Mouse (Mus musculus): ENCODE measurements around the gene Gucy2e.

The Gucy2e gene

DNA sequence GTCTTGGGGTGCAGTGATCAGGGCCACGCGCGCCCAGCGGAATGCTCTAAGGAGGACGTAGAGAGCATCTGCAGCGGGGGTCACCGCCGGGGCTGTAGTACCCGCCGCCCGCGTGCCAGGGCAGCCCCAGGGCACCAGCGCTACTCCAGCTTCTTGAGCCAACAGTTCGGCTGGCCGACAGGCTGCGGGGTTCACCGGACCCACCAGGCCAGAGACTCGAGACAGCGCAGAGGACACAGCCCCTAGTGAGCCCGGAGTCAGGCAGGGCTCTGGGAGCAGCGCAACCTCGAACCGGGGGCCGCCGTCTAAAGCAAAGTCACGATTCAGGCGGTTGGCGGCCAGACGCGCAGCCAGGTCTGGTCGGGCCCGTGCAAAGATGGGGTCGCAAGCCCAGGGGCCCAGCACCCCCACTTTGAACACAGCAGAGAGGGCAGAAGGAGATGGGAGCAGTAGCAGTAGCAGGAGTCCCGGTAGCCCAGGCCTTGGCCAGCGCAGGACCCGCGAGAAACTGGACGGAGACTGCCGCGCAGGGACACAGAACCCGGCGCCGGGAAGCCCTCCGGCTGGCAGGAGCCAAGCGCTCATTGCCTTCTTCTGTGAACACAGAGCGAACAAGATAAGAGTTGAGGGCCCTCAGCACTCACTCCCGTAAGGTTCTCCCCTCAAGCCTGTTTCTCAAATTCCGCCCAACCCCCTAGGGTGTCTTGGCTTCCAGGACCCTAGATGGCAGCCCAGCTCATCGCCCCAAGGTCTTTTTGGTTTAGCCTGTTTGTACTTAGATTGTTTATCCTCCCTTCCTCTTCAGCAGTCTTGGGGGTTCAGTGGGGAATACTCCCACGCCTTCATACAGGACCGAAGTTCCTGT, 543 bp downstream of the Gucy2e start:
- peak; percentile 18 for DNase-seq (ENCODE audit: low spot score)

DNA sequence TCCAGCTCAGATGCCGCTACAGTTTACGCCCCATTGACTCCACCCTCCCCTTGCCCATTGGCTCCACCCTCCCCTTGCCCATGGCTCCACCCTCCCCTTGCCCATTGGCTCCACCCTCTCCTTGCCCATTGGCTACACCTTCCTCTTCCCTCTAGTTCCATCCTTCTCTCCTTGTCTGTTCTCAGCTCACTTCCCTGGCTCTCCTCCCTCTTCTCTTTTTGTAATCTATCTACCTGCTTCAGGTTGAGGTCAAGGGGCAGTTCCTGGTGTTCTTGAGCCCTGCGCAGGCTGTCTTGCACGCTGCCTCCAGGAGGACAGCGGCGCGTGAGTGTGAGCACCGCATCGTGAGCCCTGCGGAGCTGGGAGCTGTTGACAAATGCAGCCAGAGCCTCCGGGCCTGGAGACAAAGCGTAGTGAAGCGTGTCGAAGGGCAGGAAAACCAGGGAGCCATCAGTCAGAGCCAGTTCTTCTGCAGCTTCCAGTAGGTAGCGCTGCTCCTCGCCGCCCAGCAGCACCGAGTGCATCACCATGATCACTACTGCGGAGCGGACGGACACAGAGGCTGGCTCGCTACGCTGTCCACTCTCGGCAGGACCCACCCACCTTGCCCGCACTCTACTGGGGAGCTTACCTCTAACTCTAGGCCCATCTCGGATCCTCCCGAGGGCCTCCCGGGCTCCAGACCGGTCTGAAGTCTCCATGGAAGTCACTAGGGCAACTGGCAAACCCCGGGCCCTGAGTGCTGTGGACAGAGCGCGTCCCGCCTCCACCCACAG, 1.4 kb downstream of the Gucy2e start:
- peak; percentile 85 for DNase-seq (ENCODE audit: low spot score)

DNA sequence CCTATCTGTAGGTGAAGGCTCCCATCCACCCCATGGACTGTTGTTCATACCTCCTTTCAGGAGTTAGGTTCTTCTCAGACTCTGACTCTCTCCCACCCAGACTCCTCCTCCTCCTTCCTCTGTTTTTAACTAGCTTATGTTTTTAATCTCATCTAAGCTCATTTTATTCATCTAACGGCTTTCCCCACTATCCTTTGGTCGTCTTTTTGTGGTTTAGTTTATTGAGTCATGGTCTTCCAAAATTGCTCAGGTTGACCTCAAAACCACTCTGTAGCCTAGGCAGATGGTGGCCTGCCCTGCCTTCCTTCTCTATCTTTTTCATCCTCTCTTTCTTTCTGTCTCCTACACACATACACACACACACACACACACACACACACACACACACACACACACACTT, 3.7 kb downstream of the Gucy2e start:
- no peak for DNase-seq (ENCODE audit: low spot score)

DNA sequence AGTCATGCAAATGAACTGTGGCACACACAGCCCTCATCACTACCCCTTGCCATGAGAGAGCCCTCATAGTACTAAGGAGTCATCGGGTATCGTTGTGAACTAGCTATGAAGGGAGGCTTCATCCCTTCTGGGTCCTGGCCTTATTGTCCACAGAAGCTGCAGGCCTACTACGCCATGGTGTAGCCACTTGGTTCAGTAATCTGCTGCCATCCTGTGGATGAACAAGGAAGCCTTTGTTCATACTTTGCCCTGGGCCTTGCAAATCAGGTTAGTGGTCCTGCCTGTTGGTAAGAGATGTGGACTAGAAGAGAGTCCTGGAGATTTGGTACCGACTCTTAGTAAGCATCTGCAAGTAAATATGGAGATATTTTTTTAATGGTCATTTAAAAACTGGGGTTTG, 6.4 kb downstream of the Gucy2e start:
- DNase-seq (ENCODE audit: low spot score) = no peak

DNA sequence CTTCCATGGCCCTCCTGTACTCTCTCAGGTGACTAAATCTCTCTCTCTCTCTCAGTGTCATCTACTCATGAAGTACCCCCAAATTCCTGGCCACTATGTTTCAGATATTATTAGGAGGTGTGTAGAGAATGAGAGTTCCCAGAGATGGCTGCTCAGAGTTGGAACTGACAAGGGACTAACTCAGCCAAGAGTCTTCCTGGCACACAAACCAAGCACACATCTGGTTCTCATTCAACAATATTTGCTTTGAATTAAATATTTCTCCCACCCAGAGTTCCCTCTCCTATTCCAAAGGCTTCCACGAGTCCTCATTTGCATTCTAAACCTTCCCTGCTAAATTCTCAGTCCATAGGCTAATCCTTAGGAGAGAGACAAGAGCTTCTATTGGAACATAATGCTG, 11.1 kb downstream of the Gucy2e start:
- DNase-seq (ENCODE audit: low spot score) = no peak

DNA sequence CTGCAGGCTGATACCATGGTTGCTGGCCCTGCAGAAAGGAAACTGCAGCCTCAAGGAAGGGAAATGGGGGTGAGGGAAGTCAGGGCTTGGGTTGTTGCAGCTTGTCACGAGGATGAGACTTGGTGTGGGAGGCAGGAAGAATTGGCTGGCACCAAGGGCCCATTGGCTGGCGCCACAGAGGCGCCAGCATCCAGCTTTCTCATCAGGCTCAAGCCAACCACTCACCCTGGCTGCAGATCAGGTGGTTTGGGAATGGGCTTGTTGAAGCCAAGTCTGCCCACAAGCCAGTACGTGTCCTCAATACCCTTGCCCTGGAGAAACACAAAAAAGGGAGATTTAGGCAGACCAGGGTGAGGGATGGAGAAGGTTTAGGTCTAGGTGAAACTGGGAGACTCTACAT, 13.7 kb downstream of the Gucy2e start:
- no peak for DNase-seq (ENCODE audit: low spot score)

DNA sequence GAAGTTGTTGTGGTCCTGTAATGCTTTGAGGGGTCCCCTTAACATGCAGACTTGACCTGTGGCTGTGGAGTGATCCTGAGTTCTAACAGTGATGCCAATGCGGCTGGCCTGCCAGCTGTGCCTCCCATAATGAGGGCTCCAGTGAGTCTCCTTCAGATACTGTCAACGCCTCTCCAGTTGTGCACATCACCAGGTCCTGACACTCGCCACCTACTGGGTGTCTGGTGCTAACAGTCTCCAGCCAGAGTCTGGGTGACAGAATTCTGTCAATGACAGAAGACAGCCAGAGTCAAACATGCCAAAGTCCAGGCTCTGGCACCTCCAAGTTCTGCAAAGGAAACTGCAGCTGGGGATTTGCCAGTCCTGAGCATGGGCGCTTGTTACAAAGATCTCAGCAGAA, 15.8 kb downstream of the Gucy2e start:
- no peak for DNase-seq (ENCODE audit: low spot score)

DNA sequence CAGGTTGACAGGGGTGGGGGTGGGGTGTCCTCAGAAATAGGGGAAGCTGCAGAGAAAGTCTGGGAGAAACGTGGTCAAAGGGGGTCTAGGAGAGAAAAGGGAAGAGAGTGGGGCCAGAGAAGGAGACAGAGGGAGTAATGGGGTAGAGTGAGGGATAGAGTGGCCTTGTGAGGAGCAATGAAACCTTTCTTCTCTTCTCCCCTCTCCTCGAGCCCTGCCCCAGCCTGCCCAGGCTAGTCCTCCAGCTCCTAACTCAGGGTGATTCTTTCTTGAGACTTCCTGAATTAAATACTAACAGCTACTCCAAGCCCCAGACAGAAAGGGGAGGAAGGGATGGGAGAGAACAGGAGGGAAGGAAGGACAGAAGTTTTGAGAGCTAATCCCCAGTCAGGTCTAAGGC, 18.2 kb downstream of the Gucy2e start:
- DNase-seq (ENCODE audit: low spot score) = no peak

DNA sequence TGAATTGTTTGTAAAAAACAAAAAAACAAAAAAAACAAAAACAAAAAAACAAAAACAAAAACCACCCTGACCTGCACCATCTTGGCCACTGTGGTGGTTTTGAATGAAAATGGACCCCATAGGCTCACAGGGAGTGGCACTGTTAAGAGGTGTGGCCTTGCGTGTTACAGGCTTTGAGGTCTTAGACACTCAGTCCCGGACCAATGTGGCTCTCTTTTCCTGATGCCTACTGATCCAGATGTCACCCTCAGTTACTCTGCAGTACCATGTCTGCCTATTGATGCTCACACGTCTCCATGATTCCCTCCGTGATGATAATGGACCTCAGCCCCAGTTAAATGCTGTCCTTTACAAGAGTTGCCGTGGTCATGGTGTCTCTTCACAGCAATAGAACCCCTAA, 19.4 kb downstream of the Gucy2e start:
- DNase-seq (ENCODE audit: low spot score) = no peak

DNA sequence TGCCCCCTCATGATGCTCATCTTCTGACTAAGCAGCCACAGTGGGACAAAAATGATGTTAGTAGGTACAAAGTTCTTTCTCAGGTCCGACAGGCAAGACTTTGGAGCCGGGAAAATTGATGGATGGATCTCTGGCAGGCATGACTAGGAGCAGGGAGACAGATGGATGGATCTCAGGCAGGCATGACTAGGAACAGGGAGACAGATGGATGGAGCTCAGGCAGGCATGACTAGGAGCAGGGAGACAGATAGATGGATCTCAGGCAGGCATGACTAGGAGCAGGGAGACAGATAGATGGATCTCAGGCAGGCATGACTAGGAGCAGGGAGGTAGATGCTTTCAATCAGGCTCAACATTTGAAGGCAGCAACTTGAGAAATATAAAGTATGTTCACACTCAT, 25.4 kb downstream of the Gucy2e start:
- peak; percentile 40 for DNase-seq (ENCODE audit: low spot score)

DNA sequence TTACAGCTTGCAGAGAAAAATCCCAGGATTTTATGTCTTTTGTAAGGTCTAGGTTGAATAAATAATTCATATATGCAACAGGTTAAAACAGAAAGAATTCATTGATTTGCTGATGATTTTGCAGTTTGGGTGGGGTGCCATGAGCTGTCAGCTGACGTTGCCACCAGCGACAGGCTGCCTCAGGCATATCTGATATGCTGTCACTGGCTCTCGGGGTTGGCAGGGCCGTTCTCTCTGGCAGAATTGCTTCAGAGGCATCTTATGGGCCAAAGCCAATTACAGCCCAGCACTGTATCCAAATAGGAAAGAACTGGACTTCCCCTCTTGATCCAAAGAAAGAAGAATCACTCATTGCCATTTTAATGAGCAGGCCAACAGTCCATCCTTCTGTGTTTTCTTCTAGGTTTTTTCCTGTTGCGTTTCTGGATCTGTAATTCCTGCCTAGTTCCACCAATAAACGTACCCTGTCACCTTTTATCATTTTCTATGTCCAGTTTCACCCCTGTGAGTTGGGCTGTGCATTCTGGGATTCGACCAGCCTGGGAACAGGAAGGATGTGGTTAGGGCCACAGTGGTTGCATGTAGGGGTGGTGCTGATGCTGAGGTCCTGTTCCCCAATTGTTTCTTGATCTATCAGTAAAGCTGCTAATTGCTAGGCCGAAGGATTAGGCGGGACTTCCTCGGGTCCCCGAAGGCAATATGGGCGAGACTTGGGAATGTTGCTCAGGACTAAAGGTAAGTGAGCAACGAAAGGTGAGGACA, 34.2 kb downstream of the Gucy2e start:
- no peak for DNase-seq (ENCODE audit: low spot score)

DNA sequence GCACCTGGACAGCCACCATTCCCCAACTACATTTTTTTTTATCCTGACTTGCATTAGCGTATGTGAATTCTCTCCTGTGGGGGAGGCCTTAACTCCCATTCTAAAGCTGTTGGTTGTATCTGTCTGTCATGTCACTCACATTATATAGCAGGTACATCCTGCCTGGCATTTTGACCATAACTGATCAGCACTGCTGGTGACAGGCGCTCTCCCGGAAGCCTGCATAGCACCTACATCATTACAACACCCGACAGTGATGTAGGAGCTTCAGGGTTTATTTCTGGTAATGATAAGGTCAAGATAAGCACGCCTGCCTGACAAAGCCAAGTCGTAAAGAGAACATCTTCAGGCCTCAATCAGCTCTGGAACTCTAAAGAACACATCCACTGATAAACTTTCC, 36.6 kb downstream of the Gucy2e start:
- DNase-seq (ENCODE audit: low spot score) = no peak

DNA sequence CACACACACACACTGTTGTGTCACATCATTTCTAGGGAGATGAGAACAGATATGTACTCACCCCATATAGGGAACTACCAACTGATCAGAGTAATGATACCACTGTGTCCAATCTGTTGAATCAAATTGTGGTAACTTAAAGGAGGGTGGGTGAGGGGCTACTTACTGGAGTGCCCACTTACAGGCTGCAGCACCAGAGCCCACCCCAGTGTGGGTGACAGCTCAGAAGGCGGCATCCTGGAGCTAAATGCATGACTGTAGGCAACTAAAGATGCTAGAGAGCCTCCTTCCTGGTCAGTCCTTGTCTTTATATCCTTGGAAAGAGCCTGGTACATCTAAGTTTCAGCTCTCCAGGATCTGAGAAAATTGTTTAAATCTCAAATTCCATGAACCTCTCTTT, 37.6 kb downstream of the Gucy2e start:
- DNase-seq (ENCODE audit: low spot score) = no peak

DNA sequence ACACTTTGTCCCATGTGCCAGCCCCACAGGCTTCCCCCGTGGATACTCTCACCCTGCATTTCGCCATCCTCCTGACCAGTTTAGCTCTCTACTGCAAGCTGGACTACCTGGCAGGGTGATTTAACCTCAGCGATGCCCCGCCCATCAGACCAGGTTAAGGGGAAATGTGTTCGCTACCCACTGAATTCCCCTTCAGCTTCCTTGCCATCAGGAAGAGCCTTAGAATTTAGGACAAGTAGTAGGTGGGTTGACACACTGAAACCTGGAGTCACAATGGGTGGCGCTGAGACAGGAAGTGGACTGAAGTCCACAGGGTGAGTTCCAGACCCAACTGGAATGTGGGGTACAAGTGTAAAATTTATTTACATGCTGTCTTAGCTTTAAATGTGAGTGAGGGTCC, 39.1 kb downstream of the Gucy2e start, which contains the start of gene Alox8:
Alox8 (minus strand) TSS at position 101 of the 400 bp plus-strand sequence.
- DNase-seq (ENCODE audit: low spot score) = no peak

DNA sequence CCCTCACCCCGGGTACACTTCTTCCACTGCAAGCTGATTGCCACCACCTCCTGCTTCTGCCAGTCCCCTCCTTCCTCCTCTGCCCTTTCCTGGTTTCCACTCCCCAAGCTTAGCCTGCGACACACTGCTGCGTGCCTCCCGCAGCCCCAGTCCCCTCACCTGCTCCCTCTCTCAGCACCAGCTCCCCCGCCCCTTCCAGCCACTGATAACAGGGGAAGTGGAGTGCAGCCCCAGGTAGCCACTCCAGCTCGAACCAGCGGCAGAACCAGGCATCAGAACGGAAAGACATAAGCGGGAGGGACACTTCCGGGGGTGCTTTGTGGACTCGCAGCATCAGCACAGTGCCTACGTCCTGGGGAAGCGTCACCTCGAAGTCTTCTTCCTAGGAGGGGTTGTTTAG, 39.6 kb downstream of the Gucy2e start:
- no peak for DNase-seq (ENCODE audit: low spot score)

DNA sequence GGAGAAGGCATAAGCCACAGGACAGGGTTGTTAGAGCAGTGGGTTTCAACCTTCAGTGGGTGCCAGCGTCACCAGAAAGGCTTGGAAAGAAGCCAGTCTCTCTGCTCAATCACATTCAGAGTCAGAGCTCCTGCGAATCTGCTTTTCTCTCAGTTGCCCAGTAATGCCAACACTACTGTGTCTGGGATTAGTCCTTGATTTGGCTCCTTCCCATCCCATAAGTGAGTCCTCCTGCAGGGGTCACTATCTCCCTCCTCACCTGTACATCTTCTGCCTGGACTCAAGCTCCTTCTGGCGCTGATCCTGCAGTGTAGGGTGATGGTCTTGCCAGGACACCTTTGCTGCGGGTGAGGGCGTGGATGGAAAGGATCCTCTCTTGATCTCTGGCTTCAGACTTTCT, 40.1 kb downstream of the Gucy2e start:
- peak; percentile 41 for DNase-seq (ENCODE audit: low spot score)

DNA sequence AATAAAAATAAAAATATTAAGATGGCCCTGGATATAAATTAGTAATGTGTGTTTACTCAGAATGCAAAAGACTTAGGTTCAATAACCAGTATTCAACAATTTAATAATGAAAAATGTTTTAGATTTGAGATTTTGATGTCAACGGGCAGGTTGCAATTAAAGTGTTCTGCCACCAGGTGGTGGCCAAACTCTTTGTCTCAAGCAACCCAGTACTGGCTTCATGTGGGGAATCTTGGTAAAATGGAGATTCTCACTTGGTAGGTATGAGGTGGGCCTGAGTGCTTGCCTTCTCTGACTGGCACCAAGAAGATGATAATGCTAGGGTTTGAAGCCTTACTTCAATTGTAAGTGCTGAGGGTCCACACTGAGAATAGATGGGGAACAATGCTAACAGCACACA, 44.0 kb downstream of the Gucy2e start:
- peak; percentile 67 for DNase-seq (ENCODE audit: low spot score)

DNA sequence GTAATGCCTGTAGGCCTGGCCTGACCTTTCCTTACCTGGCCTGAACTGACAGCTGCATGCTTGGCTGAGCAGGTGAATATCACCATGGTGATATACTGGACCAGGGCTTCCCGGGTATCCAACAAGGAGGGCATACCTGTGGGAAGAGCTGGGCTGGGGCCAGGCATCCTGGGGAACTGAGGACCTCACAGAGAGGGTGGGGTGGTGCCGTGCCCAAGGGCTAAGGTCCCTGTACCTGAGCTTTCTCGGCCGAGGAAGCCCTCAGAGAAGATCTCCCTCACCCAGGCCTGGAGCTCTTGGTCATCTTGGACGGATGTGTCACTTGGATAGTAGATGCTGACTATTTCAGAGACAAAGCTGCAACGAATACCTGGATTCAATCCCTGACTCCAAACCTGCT, 50.9 kb downstream of the Gucy2e start:
- DNase-seq (ENCODE audit: low spot score) = no peak

DNA sequence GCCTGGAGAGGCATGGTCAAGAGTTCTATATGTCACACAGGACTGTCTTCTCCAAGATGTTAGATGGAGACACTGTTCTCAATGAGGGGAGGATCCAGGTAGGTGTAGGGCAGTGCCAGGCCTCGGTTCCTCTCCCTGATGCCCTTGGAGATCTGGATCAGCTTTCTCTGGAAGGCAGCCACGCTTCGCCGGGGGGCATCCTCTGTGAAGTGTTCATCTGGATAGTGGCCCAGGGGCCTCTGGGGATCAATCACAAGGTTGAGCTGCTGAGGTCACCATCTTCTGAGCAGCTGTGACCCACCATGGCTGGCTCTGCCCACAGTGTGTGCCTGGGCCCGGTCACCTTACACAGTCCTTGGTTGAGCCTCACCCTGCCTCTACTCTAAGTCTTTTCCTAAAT, 51.8 kb downstream of the Gucy2e start:
- DNase-seq (ENCODE audit: low spot score) = no peak

DNA sequence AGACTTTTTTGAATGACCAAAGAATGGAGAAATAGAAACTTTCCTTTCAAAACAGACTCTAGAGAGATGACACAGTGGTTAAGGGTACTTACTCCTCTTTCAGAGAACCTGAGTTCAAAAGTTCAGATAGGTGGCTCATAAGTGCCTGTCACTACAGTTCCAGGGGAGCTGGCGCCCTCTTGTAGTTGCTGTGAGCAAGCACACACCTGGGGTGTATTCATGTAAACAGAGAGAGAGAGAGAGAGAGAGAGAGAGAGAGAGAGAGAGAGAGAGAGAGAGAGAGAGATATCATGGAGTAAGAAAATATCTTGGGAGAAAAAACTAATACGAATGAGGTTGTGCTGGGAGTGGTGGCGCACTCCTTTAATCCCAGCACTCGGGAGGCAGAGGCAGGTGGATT, 56.7 kb downstream of the Gucy2e start:
- DNase-seq (ENCODE audit: low spot score) = no peak

DNA sequence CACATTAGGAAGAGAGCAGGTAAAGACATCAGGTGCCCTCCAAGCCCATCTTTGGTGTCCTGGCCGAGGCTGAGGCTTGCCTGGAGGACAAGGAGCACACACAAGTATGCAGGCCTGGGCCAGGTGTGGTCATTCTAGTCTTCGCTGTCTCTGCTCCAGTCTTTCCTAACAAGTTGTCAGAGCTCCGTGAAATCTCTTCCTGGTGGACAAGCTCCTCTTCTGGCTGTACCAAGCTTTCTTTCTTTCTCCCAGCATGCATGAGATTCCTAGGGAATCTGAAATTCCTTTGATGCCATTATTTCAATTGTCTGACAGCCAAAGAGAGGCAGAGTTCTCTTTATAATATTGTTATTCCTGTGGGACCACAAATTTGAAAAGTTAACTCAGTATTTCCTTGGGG, 57.3 kb downstream of the Gucy2e start:
- DNase-seq (ENCODE audit: low spot score) = no peak

DNA sequence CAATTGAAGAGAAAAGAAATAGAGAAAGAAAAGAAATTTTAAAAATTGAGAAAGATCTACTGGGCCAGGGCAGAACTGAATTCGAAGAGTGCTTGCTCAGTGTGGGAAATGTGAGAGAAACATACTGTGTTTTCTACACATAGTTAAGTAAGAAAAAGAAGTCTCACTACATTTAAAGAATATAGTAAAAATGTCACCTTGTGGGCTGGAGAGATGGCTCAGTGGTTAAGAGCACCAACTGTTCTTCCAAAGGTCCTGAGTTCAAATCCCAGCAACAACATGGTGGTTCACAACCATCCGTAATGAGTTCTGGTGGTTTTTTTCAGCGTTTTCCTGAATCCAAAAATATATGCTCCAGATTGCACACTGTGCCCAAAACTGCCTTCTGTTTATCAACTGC, 58.3 kb downstream of the Gucy2e start:
- no peak for DNase-seq (ENCODE audit: low spot score)

DNA sequence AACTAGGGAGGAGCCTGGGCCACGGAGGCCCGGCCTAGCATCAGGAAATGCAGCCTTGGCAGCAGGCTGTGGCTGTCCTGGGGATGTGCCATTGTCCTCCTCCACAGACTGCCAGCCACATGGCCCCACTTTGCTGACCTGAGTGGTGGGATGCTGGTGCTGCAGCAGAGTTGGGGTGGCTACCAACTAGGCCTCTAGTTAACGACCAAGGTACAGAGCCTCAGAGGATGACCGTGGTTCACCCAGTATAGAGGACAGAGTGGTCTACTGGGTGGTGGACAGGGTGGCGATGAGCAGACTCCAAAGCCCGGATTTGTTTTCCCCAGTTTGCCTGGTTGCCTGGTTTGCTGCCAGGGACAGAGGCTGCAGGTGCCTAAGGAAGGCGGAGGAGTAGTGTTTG, 62.1 kb downstream of the Gucy2e start:
- DNase-seq (ENCODE audit: low spot score) = no peak

Measured in embryo, embryonic 10 days (tissue).